Mouse (Mus musculus): ENCODE measurements around the gene Lrrfip2. TPM values are rescaled to one million over a fixed set of nuclear protein-coding genes. Genes with fewer than 3 reads are reported as not detected.

The Lrrfip2 gene
- polyA plus RNA-seq, 1 experiment from 2014 or later = 38.7 TPM

GRCm38 (mm10) chr9:111174071-111174470 lies 56.7 kb downstream of the Lrrfip2 start:
- H3K27ac ChIP-seq = no peak overlapping the region

GRCm38 (mm10) chr9:111178971-111179370 lies 61.6 kb downstream of the Lrrfip2 start:
- WGBS = 83% methylated on average over 5 of the region's 5 CpGs
- no peaks in the 10 kb centered on the region for H3K36me3 ChIP-seq
- H3K9ac ChIP-seq = no peak overlapping the region
- no peak for ATAC-seq (ENCODE audit: insufficient read depth, low FRiP score, low read depth)
- H3K4me1 ChIP-seq = no peaks in the 10 kb centered on the region
- no peak overlapping the region for H3K27ac ChIP-seq
- no peaks in the 10 kb centered on the region for H3K9me3 ChIP-seq
- H3K27me3 ChIP-seq (replicated peaks) = no peaks in the 10 kb centered on the region
- H3K4me2 ChIP-seq = no peak overlapping the region
- H3K4me3 ChIP-seq (replicated peaks) = no peak overlapping the region

More at GRCm38 (mm10) chr9:111174071-111174470, 56.7 kb downstream of the Lrrfip2 start:
- no peaks in the 10 kb centered on the region for H3K36me3 ChIP-seq
- no peaks in the 10 kb centered on the region for H3K9me3 ChIP-seq
- 39% methylated on average over 5 of the region's 5 CpGs for WGBS
- no peak overlapping the region for H3K4me2 ChIP-seq
- no peaks in the 10 kb centered on the region for H3K4me1 ChIP-seq
- H3K4me3 ChIP-seq (replicated peaks) = no peak overlapping the region
- no peak for ATAC-seq (ENCODE audit: insufficient read depth, low FRiP score, low read depth)
- H3K27me3 ChIP-seq (replicated peaks) = no peaks in the 10 kb centered on the region
- H3K9ac ChIP-seq = no peak overlapping the region

GRCm38 (mm10) chr9:111182176-111182575 lies 64.8 kb downstream of the Lrrfip2 start:
- H3K36me3 ChIP-seq = no peaks in the 10 kb centered on the region
- no peaks in the 10 kb centered on the region for H3K9me3 ChIP-seq
- no peak overlapping the region for H3K9ac ChIP-seq
- H3K27ac ChIP-seq = no peak overlapping the region
- WGBS = 61% methylated on average over 3 of the region's 3 CpGs
- no peak overlapping the region for H3K4me3 ChIP-seq (replicated peaks)
- no peaks in the 10 kb centered on the region for H3K27me3 ChIP-seq (replicated peaks)
- H3K4me2 ChIP-seq = no peak overlapping the region
- H3K4me1 ChIP-seq = no peaks in the 10 kb centered on the region
- no peak for ATAC-seq (ENCODE audit: insufficient read depth, low FRiP score, low read depth)

- Histone ChIP-seq H3K27ac (no peak overlapping the region), H3K27me3 (replicated peaks) (no peaks in the 10 kb centered on the region), H3K9me3 (no peaks in the 10 kb centered on the region), H3K36me3 (0 out of 2 replicates have a peak, but pooled peaks cover 5% of the 10 kb centered on the region), H3K9ac (no peak overlapping the region), H3K4me1 (no peaks in the 10 kb centered on the region), H3K4me3 (replicated peaks) (no peak overlapping the region), H3K4me2 (no peak overlapping the region)
- ATAC-seq (ENCODE audit: insufficient read depth, low FRiP score, low read depth) = no peak
- 66% methylated on average over 4 of the region's 4 CpGs for WGBS
These were observed 67.5 kb downstream of the Lrrfip2 start for GRCm38 (mm10) chr9:111184929-111185328.

GRCm38 (mm10) chr9:111186861-111187260 lies 69.5 kb downstream of the Lrrfip2 start:
- 84% methylated on average over 6 of the region's 6 CpGs for WGBS
- Histone ChIP-seq H3K27ac (no peak overlapping the region), H3K4me1 (no peaks in the 10 kb centered on the region), H3K36me3 (0 out of 2 replicates have a peak, but pooled peaks cover 5% of the 10 kb centered on the region), H3K4me3 (replicated peaks) (no peak overlapping the region), H3K9ac (no peak overlapping the region), H3K9me3 (no peaks in the 10 kb centered on the region), H3K27me3 (replicated peaks) (no peaks in the 10 kb centered on the region), H3K4me2 (no peak overlapping the region)
- no peak for ATAC-seq (ENCODE audit: insufficient read depth, low FRiP score, low read depth)

- 0 out of 2 replicates have a peak, but pooled peaks cover 7% of the 10 kb centered on the region for H3K36me3 ChIP-seq
- 58% methylated on average over 7 of the region's 7 CpGs for WGBS
- no peaks in the 10 kb centered on the region for H3K9me3 ChIP-seq
- no peak overlapping the region for H3K4me3 ChIP-seq (replicated peaks)
- no peaks in the 10 kb centered on the region for H3K27me3 ChIP-seq (replicated peaks)
- ATAC-seq (ENCODE audit: insufficient read depth, low FRiP score, low read depth) = no peak
- H3K4me2 ChIP-seq = no peak overlapping the region
- no peaks in the 10 kb centered on the region for H3K4me1 ChIP-seq
- no peak overlapping the region for H3K27ac ChIP-seq
- H3K9ac ChIP-seq = no peak overlapping the region
These were observed 71.3 kb downstream of the Lrrfip2 start for GRCm38 (mm10) chr9:111188731-111189130.

GRCm38 (mm10) chr9:111193211-111193610 lies 75.8 kb downstream of the Lrrfip2 start:
- no peaks in the 10 kb centered on the region for H3K4me1 ChIP-seq

GRCm38 (mm10) chr9:111197116-111197515 lies 79.7 kb downstream of the Lrrfip2 start:
- H3K4me3 ChIP-seq (replicated peaks) = no peak overlapping the region
- 85% methylated on average over 3 of the region's 3 CpGs for WGBS
- 0 out of 2 replicates have a peak, but pooled peaks cover 2% of the 10 kb centered on the region for H3K36me3 ChIP-seq
- H3K27ac ChIP-seq = no peak overlapping the region
- H3K27me3 ChIP-seq (replicated peaks) = no peaks in the 10 kb centered on the region
- ATAC-seq (ENCODE audit: insufficient read depth, low FRiP score, low read depth) = no peak
- no peak overlapping the region for H3K4me2 ChIP-seq
- H3K4me1 ChIP-seq = no peaks in the 10 kb centered on the region
- no peak overlapping the region for H3K9ac ChIP-seq
- no peaks in the 10 kb centered on the region for H3K9me3 ChIP-seq

More at GRCm38 (mm10) chr9:111193211-111193610, 75.8 kb downstream of the Lrrfip2 start:
- no peak overlapping the region for H3K4me2 ChIP-seq
- 91% methylated on average over 2 of the region's 2 CpGs for WGBS
- 0 out of 2 replicates have a peak, but pooled peaks cover 7% of the 10 kb centered on the region for H3K36me3 ChIP-seq
- no peaks in the 10 kb centered on the region for H3K9me3 ChIP-seq
- H3K27me3 ChIP-seq (replicated peaks) = no peaks in the 10 kb centered on the region
- H3K9ac ChIP-seq = no peak overlapping the region
- ATAC-seq (ENCODE audit: insufficient read depth, low FRiP score, low read depth) = no peak
- no peak overlapping the region for H3K4me3 ChIP-seq (replicated peaks)
- H3K27ac ChIP-seq = no peak overlapping the region

GRCm38 (mm10) chr9:111197712-111198111 lies 80.3 kb downstream of the Lrrfip2 start:
- Histone ChIP-seq H3K27me3 (replicated peaks) (no peaks in the 10 kb centered on the region), H3K4me2 (no peak overlapping the region), H3K9ac (no peak overlapping the region), H3K36me3 (0 out of 2 replicates have a peak, but pooled peaks cover 2% of the 10 kb centered on the region), H3K9me3 (no peaks in the 10 kb centered on the region), H3K4me1 (no peaks in the 10 kb centered on the region), H3K27ac (no peak overlapping the region), H3K4me3 (replicated peaks) (no peak overlapping the region)
- WGBS = 82% methylated on average over 4 of the region's 4 CpGs
- ATAC-seq (ENCODE audit: insufficient read depth, low FRiP score, low read depth) = no peak

- no peak for ATAC-seq (ENCODE audit: insufficient read depth, low FRiP score, low read depth)
- WGBS = 78% methylated on average over 1 of the region's 1 CpGs
These were observed 80.9 kb downstream of the Lrrfip2 start for GRCm38 (mm10) chr9:111198332-111198731.

GRCm38 (mm10) chr9:111200208-111200607 lies 82.8 kb downstream of the Lrrfip2 start:
- Histone ChIP-seq H3K36me3 (no peaks in the 10 kb centered on the region), H3K9me3 (no peaks in the 10 kb centered on the region), H3K9ac (no peak overlapping the region), H3K4me3 (replicated peaks) (no peak overlapping the region), H3K27me3 (replicated peaks) (no peaks in the 10 kb centered on the region), H3K27ac (no peak overlapping the region), H3K4me2 (no peak overlapping the region), H3K4me1 (no peaks in the 10 kb centered on the region)
- ATAC-seq (ENCODE audit: insufficient read depth, low FRiP score, low read depth) = no peak

More at GRCm38 (mm10) chr9:111198332-111198731, 80.9 kb downstream of the Lrrfip2 start:
- Histone ChIP-seq H3K9ac (no peak overlapping the region), H3K4me1 (no peaks in the 10 kb centered on the region), H3K9me3 (no peaks in the 10 kb centered on the region), H3K36me3 (0 out of 2 replicates have a peak, but pooled peaks cover 2% of the 10 kb centered on the region), H3K27ac (no peak overlapping the region), H3K4me3 (replicated peaks) (no peak overlapping the region), H3K27me3 (replicated peaks) (no peaks in the 10 kb centered on the region), H3K4me2 (no peak overlapping the region)

GRCm38 (mm10) chr9:111204601-111205375 lies 87.4 kb downstream of the Lrrfip2 start:
- Histone ChIP-seq H3K4me1 (no peaks in the 10 kb centered on the region), H3K27me3 (replicated peaks) (no peaks in the 10 kb centered on the region), H3K9me3 (no peaks in the 10 kb centered on the region), H3K9ac (no peak overlapping the region), H3K4me2 (no peak overlapping the region), H3K27ac (0 out of 2 replicates have a peak overlapping the region, but pooled peaks have one; percentile 26), H3K36me3 (0 out of 2 replicates have a peak, but pooled peaks cover 8% of the 10 kb centered on the region), H3K4me3 (replicated peaks) (no peak overlapping the region)
- WGBS = 58% methylated on average over 9 of the region's 9 CpGs
- no peak for ATAC-seq (ENCODE audit: insufficient read depth, low FRiP score, low read depth)
